Mouse (Mus musculus) gastrocnemius, postnatal 25 days (tissue): ENCODE data around the gene Alg14. TPM values are rescaled to one million over a fixed set of nuclear protein-coding genes. Genes with fewer than 3 reads are reported as not detected.

ENCODE experiments used
- DNase-seq: peaks from one replicate; pipeline ENCODE4 v3.0.0; 2022
- total RNA-seq, 2 experiments: library from RNA; stranded (reverse); gene quantifications; 1 replicate in 1 of 2; 2 replicates in 1 of 2; pipeline ENCODE4 v1.2.3; 2021

Gene Alg14
- total RNA-seq, 2 experiments from 2014 or later = 9.2 to 9.3 TPM

DNA sequence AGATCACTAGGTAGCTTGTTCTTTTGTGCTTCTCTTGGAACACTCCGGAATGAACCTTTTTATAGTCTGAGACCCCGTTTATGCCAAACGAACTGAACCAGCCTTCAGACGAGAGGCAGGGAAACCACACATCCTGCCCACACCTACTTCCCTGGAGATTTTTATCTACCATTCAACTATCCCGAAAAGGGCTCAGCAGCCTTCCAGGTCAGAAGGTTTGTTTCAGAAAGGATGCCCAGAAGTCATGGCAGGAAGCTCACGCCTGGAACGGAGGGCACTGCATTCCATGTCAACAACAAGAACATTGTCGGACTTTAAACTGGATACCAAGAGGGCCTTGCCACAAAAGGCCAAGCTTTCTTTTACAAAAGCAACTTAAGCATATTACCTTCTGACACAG lies 73.6 kb downstream of the Alg14 start:
- no peak for DNase-seq

DNA sequence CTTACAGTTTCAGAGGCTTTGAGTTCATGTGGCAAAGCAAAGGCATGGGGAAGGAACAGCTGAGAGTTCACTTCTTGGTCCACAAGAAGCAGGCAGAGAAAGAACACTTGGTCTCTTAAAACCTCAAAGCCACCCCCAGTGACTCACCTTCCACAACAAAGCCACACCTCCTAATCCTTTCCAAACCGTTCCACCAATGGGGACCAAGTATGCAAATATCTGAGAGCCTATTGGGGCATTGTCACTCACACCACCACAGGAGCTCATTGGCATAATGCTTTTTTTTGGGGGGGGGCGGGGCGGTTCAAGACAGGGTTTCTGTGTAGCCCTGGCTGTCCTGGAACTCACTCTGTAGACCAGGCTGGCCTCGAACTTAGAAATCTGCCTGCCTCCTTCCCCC lies 77.0 kb downstream of the Alg14 start:
- no peak for DNase-seq

DNA sequence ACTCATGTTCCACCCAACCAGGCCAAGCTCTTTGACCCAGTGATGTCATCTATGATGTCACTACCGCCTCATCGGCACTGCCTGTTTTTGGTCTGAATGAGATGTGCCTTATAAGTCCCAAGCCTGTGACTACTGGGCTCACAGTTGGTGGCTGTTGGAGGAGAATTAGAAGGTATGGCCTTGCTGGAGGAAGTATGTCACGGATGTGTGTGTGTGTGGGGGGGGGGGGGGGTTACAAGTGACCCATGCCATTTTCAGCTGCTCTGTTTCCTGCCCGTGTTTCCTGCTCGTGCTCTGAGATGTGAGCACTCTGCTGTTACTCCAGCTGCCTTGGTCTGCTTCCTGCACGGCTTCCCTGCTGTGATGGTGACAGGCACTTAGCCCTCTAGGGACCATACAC lies 77.9 kb downstream of the Alg14 start:
- peak; percentile 25 for DNase-seq

DNA sequence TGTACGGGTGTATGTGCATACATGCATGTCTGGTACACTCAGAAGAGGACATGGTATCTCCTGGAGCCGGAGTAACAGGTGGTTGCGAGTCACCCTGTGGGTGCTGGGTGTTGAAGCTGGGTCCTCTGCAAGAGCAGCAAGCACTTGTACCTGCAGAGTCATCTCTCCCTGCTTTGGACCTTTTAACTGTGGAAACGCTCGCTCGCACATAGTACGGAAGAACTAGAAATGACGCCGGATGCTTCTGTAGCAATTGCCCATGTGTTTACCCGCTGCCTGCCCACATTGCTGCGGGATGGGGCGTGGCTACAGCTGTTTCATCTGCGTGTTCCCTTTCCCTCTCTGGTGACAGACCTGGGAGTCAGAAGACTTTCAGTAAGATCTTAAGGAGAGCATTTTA lies 78.7 kb downstream of the Alg14 start:
- DNase-seq = no peak

DNA sequence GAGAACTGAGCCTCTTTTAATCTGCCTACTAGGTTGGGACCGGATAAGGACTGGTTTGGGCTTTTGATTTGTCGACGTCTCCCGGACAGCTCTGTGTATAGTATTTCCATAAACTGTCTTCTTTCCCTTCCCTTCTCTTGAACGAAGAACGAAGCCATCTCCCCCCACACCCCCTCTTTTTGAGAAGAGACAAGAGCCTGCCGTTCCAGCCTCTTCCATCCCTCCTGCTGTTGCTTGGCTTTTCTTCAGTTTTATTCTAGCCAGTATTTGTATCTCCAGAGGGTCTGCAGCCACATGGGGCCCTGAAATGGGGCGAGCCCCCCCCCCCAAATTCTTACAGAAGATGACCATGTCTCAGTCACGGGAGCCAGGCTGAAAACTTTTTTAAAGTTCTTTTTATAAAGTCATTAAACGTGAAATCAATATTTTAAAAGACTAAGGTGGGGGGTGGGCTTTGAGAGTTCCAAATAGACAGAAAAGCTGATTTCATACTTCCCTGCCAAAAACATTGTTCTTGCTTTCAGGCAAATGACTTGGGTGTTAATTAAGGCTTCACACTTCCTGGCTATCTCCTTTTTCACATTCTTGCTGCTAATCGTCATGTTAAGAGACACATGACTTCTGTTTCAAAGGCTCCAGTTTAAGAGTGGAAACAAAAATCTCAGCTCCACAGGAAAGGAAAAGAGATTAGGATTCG lies 79.4 kb downstream of the Alg14 start:
- DNase-seq = no peak

DNA sequence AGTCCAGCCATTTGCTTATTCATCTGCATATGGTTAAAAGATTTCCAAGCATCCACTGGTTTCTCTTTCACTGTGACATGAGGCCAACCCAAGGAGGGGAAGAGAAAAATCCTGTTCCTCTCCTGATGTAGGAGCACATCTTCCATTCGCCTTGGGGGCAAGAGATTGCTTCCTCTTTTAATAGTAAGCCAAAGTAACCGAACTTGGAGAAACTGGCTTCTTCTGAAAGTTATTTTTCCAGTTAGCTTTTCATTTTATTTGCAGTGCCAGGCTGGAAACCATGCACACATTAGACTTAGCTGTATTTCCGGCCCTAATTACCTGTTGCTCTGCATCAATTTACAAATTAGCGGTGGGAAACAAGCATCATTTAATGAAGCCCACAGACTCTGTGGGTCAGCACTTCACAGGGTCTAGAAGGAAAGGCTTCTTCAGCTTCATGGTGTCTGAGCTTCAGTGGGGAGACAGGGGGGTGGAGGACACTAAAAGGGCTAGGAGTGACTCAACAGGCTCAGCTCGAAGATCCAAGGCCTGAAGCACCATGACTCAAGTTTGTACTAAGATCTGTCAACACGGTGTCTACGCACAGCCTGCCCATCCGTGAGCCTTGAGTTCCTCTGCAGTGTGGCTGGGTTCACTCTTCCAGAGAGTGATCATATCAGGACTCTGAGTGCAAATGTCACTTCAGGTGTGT lies 80.1 kb downstream of the Alg14 start:
- DNase-seq = no peak

DNA sequence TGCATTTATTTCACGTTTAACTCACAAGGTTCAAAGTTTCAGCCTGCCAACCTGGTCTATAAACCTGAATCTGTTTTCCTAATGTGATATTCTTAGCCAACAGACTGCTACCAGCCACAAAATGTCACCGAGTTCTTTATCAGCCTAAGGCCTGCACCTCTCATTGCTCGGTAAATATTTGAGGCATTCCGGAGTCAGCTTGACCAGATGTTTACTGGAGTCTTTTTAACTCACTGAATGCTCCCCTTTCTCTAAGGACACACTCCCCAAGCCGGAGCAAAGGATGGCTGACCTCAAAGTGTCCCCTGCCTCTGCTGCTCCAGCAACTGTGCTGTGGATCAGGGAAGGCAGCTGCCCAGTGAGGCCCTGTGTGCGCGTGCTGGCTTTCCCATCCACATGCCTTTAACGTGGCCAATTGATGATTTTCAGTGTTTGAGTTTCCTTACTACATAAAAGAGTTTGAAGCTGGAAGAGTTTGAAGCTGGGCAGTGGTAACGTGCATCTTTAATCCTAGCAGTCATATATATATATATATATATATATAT lies 82.4 kb downstream of the Alg14 start:
- no peak for DNase-seq

DNA sequence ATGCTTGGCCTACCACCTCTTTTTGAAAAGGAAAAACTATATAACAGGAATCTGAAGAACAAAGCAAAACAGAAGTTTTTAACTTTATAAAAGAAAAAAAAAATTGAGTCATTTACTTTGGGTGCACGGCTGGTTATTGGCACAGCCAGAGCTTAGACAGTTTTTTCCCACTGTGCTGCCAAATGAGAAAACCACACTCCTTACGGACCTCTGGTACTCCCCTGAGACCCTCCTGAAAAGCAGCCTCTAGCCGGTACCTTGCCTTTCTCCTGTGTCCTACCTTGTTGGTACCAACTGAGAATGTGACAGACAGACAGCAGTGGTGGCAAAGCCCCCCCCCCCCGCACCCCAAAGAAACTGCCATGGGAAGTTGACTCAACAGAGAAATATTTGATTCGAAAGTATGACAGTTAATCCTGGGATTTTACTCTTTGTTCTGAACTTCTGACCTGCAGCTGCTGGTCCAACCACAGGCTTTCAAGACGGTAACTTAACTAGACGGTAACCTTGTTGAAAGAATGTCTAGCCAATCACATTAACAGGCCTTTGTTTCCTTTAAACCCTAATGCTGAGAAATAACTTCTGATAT lies 84.1 kb downstream of the Alg14 start:
- no peak for DNase-seq

DNA sequence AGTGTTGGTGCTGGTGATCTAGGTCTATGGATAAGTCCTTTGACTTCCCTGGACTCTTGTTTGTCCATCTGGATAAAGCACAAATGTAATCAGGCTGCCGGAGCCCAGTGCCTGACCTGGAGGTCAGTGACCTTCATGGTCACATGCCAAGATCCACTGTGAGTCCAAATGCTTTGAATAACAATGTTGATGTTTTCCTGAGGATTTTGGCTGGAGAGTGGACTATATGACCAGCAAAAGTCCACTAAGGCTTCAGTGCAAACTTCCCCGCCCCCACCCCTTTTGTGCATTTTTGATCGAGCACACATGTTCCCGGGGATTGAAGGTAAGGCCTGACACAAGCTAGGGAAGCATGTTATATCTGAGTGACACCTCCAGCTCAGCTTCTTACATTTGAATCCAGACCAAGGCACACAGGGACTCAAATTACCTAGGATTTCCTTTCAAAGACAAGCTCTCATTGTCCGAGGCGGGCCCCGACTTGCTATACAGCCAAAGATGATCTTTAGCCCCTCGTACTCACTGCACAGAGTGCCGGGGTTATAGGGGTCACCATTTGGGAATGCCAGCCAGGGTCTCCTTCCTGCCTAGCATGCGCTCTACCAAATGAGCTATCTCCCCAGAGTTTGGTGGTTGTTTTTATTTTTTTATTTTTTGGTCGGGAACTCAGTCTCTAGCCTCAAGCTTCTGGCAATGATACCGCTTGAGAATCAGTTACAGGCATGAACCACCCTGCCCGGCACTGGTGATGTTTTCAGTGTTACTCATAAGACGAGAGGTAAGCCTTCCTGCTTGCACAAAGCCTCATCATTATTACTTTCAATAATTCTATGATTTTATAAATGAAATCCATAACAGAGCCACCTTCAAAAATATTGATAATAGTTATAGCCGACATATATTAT lies 87.4 kb downstream of the Alg14 start:
- DNase-seq = no peak

DNA sequence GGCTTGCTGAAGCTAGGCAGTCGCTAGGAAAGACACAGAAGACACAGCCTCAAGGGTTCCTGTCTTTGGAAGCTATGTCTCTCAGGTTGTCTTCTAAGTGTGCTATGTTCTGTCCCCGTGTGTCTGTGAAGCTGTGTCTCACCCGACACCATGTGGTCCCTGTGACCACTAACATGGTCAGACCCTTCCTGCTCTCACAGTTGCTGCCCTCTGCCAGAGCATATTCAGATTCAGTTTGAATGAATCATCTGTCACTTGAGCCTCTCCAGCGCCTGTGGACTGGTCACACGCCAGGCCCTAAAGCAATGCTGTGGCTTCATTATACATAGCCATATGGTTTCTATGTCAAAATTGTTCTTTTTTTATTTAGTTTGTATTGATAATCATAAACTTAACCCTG lies 88.1 kb downstream of the Alg14 start:
- DNase-seq = no peak

DNA sequence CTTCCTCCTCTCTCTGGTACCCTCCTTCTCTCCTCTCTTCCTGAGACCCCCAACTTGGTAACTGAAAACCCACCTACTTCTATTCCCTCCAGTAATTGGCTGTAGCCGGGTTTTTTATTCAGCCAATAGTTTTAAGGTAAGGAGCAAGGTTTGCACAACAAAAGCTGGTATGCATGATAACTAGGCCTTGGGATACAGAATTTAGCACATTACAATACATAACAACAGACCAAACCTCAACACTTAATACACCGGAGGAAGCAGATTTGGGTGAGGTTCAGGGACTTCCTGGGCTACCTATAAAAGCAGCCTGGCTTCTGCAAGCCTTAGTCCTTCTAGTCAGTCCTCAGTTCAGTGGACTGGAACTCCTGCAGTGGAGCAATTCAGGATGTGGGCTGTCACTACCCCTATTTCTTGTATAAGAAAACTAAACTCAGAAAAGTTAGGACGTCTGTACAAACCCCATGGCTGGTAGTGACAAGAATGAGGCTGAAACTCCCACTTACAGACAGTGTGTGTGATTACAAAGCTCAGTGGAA lies 96.0 kb downstream of the Alg14 start:
- DNase-seq = no peak

DNA sequence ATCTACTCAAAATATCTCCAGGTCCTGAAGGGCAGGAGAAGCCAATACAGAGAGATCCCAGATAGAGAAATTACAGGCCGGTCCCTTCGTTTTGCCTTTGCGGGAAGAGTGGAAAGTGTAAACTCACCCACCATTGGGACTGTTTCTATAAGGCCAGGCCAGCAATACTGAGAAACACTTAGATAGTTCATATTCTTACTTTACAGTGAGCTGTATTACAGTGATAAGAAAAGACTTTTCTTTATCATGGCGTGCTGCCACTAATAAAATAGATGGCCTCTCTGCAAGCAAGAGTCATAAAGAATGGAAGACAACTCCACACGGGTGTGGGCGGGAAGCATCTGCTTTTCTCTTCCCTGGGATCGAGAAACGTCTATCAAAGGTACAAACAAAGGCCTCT lies 97.8 kb downstream of the Alg14 start:
- no peak for DNase-seq

DNA sequence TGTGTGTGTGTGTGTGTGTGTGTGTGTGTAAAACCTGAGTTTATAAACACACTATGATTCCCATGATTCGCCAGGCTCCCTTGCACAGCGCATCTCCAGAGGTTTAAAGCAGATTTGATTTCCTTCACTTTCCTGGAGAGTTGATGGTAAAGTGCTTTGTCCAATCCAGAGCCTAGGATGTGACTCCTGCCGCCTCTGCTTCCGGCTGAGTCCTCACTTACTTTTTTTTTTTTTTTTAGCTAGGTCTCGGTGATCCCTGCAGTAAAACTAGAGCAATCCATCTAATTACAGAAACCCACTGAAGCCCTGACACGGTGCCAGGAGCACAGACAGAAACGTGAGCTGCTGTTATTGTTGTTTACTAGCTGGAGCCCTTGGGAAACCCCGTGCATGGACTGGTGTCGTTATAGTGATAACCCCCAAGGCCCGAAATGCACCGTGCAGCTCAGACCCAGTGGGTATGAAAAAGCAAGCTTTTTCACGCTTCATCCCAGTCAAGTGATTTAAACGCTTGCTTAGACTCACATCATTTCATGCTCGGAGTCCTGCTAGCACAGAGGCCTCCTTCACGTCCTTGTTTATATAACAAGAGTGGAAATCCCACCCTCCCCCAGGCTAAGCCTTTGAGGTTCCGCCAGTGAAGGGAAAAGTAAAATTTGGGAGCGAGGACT lies 98.4 kb downstream of the Alg14 start:
- DNase-seq = no peak

DNA sequence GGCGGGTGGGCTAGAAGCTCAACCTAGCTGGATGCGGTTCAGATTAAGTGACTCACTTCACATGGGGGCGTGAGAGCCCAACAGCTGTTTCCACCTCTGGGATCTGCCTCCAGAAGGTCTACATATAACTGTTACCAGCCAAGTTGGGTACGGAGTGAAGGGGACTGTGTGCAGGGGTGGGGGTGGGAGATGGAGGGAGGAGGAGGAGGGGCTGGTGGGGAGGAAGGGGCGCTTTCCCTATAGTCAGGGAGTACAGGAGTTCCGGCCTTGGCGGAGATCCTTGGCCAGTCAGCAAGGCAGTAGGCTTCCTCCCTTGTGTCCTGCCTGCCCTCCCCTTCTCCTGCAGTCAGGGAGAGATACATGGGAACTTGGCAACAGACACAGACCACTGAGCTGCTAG lies 99.2 kb downstream of the Alg14 start:
- no peak for DNase-seq

DNA sequence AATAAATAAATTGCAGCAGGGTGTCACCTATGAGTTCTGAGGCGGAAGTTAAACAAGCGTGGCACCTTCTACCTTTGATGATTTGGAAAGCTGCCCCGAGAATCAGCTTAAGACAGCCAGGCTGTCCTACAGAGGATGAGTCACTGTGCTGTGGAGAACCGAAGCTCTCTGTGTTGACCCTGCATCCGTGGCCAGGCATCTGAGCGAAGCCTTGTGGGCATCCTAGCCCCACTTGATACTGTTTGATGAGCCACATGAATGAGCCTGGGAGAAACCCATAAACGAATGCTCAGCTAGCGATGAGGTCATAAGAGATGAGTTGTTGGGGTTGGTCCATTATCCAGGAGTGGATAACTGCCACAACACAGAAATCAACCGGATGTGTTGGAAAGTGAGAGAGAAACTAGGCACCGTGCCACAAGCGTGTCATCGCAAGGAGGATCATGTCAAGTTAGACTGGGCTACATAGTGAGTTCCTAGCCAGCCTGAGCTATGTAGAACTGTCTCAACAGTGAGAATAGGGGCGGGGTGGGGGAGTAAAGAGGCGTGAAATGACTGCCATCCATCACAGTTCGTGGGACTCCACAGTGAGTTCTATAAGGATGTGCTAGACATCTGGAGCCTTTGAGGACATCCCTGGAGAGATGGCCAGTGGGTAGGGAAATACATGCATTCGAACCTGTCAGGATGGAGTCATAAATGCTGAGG lies 104.2 kb downstream of the Alg14 start:
- DNase-seq = no peak

DNA sequence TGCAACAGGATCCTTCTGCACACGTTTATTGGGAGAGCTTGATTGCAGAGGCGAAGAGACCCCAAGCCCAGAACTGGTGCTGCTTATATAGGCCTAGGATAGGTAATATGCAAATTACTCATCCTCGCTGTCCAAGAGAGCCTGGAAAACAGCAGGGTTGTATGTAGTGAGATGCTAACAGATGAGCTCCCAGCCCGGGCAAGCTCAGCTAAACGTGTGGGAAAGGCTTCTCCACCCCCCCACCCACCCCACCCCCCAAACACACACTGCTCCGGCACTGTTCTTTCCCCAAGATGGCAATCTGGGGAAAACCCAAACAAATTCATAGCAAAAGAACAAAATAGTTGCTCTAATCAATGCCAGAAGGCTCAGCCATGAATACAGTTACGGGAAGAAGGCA lies 105.0 kb downstream of the Alg14 start:
- no peak for DNase-seq

DNA sequence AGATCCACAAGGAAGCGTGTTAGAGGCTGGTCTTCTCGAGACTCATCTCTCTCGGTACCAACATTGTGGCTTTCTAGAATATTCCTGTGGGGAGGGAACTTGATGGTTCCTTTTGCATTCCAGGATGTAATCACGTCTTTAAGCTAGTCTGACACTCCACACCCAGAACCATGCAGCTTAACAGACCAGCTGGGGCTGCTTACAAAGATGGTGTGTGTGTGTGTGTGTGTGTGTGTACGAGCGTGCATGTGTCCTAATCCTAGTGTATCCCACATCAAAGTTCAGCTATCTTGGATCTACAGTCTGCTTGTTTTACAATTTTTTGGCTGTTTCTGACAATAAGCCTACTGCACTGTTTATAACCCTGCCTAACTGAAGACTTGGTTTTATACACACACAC lies 105.4 kb downstream of the Alg14 start:
- no peak for DNase-seq

DNA sequence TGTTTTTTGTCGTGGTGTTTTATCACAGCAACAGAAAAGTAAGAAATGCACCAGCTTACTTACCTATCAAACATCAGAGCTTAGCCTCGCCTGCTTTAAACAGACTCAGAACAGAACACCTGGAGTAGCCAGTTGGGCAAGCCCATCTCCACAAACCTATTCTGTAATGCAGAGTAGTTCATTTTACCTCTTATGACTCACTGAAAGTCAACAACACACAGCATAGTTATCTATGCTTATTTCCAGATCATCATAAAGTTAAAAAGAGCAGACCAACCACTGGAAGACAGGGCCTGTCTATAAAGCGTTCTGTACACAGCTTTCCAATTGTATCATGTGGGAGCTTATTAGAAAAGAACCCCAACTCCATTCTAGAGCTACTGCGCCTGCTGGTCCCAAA lies 109.8 kb downstream of the Alg14 start:
- DNase-seq = no peak

DNA sequence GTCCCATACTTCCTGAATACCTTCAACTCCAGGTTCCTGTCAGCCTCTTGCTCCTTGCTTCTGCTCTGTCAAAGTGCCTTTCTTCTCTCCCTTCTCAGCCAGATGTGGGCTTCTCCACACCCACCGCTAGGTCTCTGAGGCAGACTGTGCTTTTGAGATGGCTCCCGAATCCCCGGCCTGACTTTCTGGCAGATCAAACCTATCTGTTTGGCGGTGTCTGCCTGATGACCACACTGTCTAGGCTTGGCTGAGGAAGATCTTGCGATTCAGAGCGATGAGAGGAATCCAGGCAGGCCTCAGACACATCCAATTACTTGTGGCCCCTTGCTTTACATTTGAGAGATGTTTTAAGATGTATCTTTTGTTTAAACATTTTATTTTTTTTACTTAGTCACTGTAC lies 110.5 kb downstream of the Alg14 start:
- no peak for DNase-seq

DNA sequence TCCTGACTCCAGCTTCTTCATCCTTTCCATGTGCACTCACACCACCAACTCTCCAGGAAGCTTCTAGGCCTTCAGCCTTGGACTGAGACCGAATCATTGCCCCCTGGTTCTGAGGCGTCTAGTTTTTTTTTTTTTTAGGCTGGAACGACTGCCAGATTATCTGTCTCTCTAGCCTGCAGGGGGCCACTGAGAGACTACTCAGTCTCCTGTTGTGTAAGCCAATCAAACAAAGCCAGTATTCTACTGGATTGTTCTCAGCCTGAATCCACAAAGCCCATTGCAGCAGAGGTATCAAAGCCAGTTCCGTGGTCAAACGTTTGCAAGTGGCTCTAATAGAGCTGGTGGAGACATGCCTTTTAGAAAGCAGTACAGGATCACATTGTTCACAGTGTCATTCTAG lies 111.9 kb downstream of the Alg14 start:
- DNase-seq = no peak

DNA sequence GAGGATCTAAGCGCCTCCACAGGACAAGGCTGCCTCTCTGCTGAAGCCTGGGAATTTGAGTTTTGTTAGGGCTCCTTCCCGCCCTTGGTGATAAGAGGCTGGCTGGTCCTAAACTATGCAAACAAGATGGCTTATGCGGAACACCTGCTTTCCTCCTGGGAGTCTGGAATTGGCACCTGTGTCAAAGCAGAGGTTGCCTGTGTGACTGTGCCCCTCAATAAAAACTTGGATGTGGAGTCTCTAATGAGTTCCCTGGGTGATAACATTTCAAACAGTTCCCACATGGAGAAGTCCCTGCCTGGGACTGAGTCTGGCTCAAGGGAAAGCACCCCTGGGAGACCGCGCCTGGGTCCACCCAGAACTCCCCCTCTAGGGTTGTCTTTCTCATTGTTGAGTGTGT lies 113.5 kb downstream of the Alg14 start:
- no peak for DNase-seq
